Comparison of ENCODE assay signal across 14 mouse cellular contexts in the genomic region with DNA sequence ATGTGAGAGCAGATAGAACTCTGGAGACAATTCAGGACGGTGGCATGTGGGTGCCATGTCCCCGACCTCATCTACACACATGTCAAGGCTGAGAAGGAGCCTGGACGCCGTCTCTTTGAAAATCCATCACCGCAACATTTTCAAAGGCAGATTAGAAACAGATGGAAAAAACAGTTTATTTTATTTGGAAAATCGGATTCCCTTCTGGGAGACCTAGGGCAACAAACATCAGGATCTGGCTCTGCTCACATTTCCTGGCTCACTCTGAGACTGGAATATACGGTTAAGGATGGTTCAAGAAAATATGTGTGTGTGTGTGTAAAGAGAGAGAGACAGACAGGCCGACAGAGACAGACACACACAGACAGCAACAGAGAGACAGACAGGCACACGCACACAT.
"Had no signal": no experiment of that assay in that cellular context is flagged by ENCODE, and none has a peak within 500 bp of the region (broad histone marks: within the 10 kb centered on the region; RNA-seq: fewer than 3 reads in every experiment).

No protein-coding gene starts in this region.

- H3K9ac ChIP-seq: liver, embryonic 14.5 days; neural tube, embryonic 12.5 days had no signal

- DNase-seq: kidney, adult 18-20 months; kidney, postnatal 10 days; kidney, postnatal 4 days; lung, adult 18-20 months; lung, postnatal 36 days; midbrain, embryonic 14.5 days; right cerebral cortex, postnatal 4 days; spleen, adult 18-20 months; thymus, adult 2 months; thymus, postnatal 25 days had no signal

- H3K27ac ChIP-seq: layer of hippocampus, adult 2 months; liver, embryonic 14.5 days; neural tube, embryonic 12.5 days had no signal

- H3K4me3 ChIP-seq: layer of hippocampus, adult 2 months; megakaryocyte, embryonic 14.5 days; neural tube, embryonic 12.5 days had no signal

- H3K27me3 ChIP-seq: neural tube, embryonic 12.5 days had no signal

- H3K4me2 ChIP-seq: neural tube, embryonic 12.5 days had no signal

- H3K36me3 ChIP-seq: neural tube, embryonic 12.5 days had no signal

- H3K4me1 ChIP-seq: neural tube, embryonic 12.5 days had no signal

- H3K9me3 ChIP-seq: neural tube, embryonic 12.5 days had no signal
